Mouse (Mus musculus) neural tube, embryonic 15.5 days (tissue): ENCODE results near the gene Esd. TPM values are rescaled to one million over a fixed set of nuclear protein-coding genes. Genes with fewer than 3 reads are reported as not detected.

ENCODE experiments used
- ATAC-seq: fragments of 200-750 bp; cut with Nextera tagmentation; 2 replicates; pipeline ENCODE4 v1.8.0; 2017; ENCODE audit warnings: mild to moderate bottlenecking, moderate TSS enrichment, moderate library complexity; ENCODE audit not compliant: low FRiP score
- H3K27ac ChIP-seq: fragments of 300-500 bp; sonication (generic); replicated peaks from 2 replicates; pipeline ENCODE4 v1.5.1; 2015; ENCODE audit warnings: mild to moderate bottlenecking, inconsistent platforms
- H3K27me3 ChIP-seq: fragments of 300-500 bp; sonication (generic); replicated peaks from 2 replicates; pipeline ENCODE4 v1.6.1; 2015; ENCODE audit warnings: inconsistent platforms
- H3K36me3 ChIP-seq: fragments of 300-500 bp; sonication (generic); 2 replicates; pipeline ENCODE4 v1.6.1; 2015; ENCODE audit warnings: inconsistent platforms
- H3K4me1 ChIP-seq: fragments of 300-500 bp; sonication (generic); 2 replicates; pipeline ENCODE4 v1.6.1; 2015; ENCODE audit warnings: inconsistent platforms
- H3K4me2 ChIP-seq: fragments of 300-500 bp; sonication (generic); 2 replicates; pipeline ENCODE4 v1.6.1; 2015; ENCODE audit warnings: inconsistent platforms, mild to moderate bottlenecking, moderate library complexity
- H3K4me3 ChIP-seq: fragments of 300-500 bp; sonication (generic); replicated peaks from 2 replicates; pipeline ENCODE4 v1.5.1; 2015; ENCODE audit warnings: mild to moderate bottlenecking, inconsistent platforms
- H3K9ac ChIP-seq: fragments of 300-500 bp; sonication (generic); replicated peaks from 2 replicates; pipeline ENCODE4 v1.6.1; 2015; ENCODE audit warnings: mild to moderate bottlenecking, inconsistent platforms
- H3K9me3 ChIP-seq: fragments of 300-500 bp; sonication (generic); replicated peaks from 2 replicates; pipeline ENCODE4 v1.6.1; 2016; ENCODE audit warnings: inconsistent platforms
- WGBS: fragments of 180-500 bp; shearing (Covaris S2); methylation state at CpG from one replicate; pipeline ENCODE4 v1.1.7; 2015; ENCODE audit warnings: mixed read lengths; 5-methylcytosine and 5-hydroxymethylcytosine counted together
- polyA plus RNA-seq: library from polyadenylated mRNA; unstranded; fragments of >200 nt; fragmentation: Nextera tagmentation; extraction: Ambion mirVana; gene quantifications from 2 replicates; pipeline ENCODE4 v1.2.1, GENCODE M21; 2015

The Esd gene
- polyA plus RNA-seq, 1 experiment from 2014 or later = 226 TPM

GRCm38 (mm10) chr14:74735471-74735870 is 3.4 kb downstream of the Esd start:
- no peak for ATAC-seq
- Histone ChIP-seq H3K9me3 (no peaks in the 10 kb centered on the region), H3K27ac (no peak overlapping the region), H3K36me3 (peaks cover 24% of the 10 kb centered on the region), H3K9ac (no peak overlapping the region), H3K4me3 (no peak overlapping the region), H3K4me1 (peaks cover 9% of the 10 kb centered on the region), H3K27me3 (no peaks in the 10 kb centered on the region), H3K4me2 (no peak overlapping the region)
- 91% methylated on average over 6 of the region's 6 CpGs for WGBS

GRCm38 (mm10) chr14:74736850-74737249 is 4.8 kb downstream of the Esd start:
- no peak for ATAC-seq

DNA sequence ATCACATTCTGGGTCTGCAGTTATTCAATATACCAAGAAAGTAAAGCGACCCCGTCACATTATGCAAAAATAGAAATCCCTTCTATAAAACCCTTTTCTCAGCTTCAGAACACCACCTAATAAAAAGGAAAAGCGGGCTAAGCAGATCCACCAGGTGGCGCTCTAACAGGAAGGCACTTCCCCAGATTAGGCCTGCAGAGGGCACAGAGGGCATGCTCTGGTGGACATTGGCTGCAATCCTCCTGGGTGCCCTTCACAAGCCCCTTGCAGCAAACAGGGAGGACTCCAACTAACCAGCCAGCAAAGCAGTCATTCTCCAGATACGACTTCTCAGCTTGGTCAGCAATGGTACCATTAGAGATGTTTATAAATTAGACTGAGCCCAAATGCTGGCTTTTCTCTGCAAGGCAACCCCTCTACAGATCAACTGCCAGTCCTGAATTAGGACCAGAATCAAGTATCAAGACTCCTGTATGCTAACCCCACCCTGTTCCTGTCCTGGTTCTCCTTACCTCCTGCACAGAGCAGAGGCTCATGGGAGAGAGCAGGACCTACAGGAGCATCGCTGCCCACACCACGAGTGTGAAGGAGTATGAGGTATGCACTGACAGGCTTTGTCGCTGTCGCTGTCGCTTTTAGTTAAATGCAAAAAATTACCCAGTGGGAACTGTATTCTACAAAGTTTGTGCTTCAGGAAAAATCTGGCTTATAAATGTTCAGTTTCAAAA is 32.3 kb downstream of the Esd start:
- Histone ChIP-seq H3K36me3 (peaks cover 10% of the 10 kb centered on the region), H3K4me1 (no peaks in the 10 kb centered on the region), H3K9me3 (no peaks in the 10 kb centered on the region), H3K27me3 (no peaks in the 10 kb centered on the region), H3K4me3 (no peak overlapping the region), H3K9ac (no peak overlapping the region), H3K4me2 (no peak overlapping the region), H3K27ac (no peak overlapping the region)
- no peak for ATAC-seq
- WGBS = 60% methylated on average over 10 of the region's 10 CpGs

More at GRCm38 (mm10) chr14:74736850-74737249, 4.8 kb downstream of the Esd start:
- no peak overlapping the region for H3K4me2 ChIP-seq
- H3K9ac ChIP-seq = no peak overlapping the region
- no peaks in the 10 kb centered on the region for H3K9me3 ChIP-seq
- H3K4me1 ChIP-seq = peaks cover 9% of the 10 kb centered on the region
- H3K27ac ChIP-seq = no peak overlapping the region
- H3K36me3 ChIP-seq = peaks cover 37% of the 10 kb centered on the region
- H3K27me3 ChIP-seq = no peaks in the 10 kb centered on the region
- 97% methylated on average over 6 of the region's 6 CpGs for WGBS
- H3K4me3 ChIP-seq = no peak overlapping the region

GRCm38 (mm10) chr14:74767892-74768291 is 35.8 kb downstream of the Esd start:
- H3K27me3 ChIP-seq = no peaks in the 10 kb centered on the region
- no peak overlapping the region for H3K4me3 ChIP-seq
- no peak for ATAC-seq
- H3K4me1 ChIP-seq = no peaks in the 10 kb centered on the region
- peaks cover 32% of the 10 kb centered on the region for H3K36me3 ChIP-seq
- no peak overlapping the region for H3K27ac ChIP-seq
- H3K4me2 ChIP-seq = no peak overlapping the region
- no peak overlapping the region for H3K9ac ChIP-seq
- WGBS = 43% methylated on average over 1 of the region's 1 CpGs
- no peaks in the 10 kb centered on the region for H3K9me3 ChIP-seq

- WGBS = 71% methylated on average over 10 of the region's 10 CpGs
- H3K27ac ChIP-seq = no peak overlapping the region
- H3K9me3 ChIP-seq = no peaks in the 10 kb centered on the region
- no peak overlapping the region for H3K4me2 ChIP-seq
- no peak for ATAC-seq
- H3K36me3 ChIP-seq = peaks cover 27% of the 10 kb centered on the region
- no peaks in the 10 kb centered on the region for H3K27me3 ChIP-seq
- no peak overlapping the region for H3K9ac ChIP-seq
- H3K4me3 ChIP-seq = no peak overlapping the region
- no peaks in the 10 kb centered on the region for H3K4me1 ChIP-seq
Observed at GRCm38 (mm10) chr14:74774046-74774619, 42.0 kb downstream of the Esd start.

DNA sequence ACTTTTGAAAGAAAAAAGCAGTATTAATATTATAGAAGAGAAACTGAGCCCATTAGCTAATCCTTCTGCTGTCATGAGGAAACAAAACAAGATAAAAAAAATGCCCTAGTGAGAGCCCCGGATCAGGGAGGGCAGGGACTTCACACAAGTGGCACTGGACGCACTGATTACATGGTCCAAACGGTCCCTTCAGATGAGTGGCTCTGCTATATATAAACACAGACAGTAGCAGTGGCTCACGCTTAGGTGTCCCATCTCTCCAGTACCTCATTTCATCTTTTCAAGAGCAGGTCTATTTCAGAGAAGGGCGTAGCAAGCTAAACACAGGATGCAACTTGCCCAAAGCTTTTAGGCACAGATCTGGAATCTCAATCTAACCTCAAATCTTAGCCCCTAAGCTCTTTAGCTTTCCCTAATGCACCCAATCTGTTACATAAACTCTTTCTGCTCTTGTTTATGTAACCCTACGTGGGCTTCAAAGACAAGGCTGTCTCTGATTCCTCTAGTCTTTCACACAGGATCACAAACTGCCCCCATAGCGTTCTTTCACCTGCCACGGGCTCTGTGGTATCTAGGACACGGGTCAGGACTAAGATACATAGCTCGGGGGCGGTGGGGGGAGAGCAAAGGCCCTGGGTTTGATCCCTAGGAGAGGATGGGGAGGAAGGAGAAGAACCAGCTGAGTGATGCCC is 52.3 kb downstream of the Esd start:
- ATAC-seq = no peak
- 94% methylated on average over 11 of the region's 11 CpGs for WGBS

GRCm38 (mm10) chr14:74787717-74788116 is 55.6 kb downstream of the Esd start:
- ATAC-seq = no peak
- H3K36me3 ChIP-seq = peaks cover 29% of the 10 kb centered on the region
- no peaks in the 10 kb centered on the region for H3K27me3 ChIP-seq
- H3K9me3 ChIP-seq = no peaks in the 10 kb centered on the region
- H3K4me3 ChIP-seq = no peak overlapping the region
- H3K9ac ChIP-seq = no peak overlapping the region
- peaks cover 16% of the 10 kb centered on the region for H3K4me1 ChIP-seq
- H3K4me2 ChIP-seq = no peak overlapping the region
- H3K27ac ChIP-seq = no peak overlapping the region
- 83% methylated on average over 3 of the region's 3 CpGs for WGBS

More for the DNA sequence above, 52.3 kb downstream of the Esd start:
- Histone ChIP-seq H3K4me1 (peaks cover under 1% of the 10 kb centered on the region), H3K27me3 (no peaks in the 10 kb centered on the region), H3K27ac (no peak overlapping the region), H3K4me2 (no peak overlapping the region), H3K9ac (no peak overlapping the region), H3K9me3 (no peaks in the 10 kb centered on the region), H3K4me3 (no peak overlapping the region), H3K36me3 (peaks cover 27% of the 10 kb centered on the region)

DNA sequence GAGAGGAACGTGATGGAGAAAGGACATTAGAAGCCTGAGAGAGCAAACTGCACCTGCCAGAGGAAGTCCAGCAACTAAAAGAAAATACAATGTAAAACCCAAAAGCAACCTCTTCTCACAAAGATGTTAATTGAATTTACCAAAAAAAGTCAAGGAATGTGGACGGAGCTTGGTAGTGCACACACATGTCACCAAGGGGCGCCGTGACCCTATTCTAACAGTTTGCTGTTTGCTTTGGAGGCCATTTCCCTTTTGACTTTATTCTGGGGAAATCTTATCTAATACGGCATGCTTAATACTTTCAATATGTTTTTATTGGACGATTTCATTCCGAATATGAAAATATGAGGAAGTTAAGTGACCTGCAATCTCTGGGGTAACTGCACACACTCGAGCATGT is 56.7 kb downstream of the Esd start:
- peaks cover 16% of the 10 kb centered on the region for H3K4me1 ChIP-seq

DNA sequence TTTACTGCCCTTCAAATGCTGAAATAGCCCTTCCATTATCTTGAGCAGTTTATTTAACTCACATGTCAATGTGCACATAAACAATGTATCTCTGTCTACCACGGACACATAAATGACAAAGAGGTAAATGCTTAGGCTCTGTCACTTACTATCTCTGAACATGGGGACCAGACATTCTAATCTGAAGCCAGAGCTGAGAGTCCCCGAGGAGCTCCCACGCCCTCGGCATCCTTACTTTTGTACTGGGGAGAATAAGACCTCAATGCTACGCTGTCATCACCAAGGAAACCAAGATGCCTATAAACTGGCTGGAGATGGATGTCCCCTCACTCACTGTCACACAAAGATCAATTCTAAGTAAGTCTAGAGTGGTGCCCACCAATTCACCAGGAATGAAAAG is 58.4 kb downstream of the Esd start:
- H3K4me2 ChIP-seq = no peak overlapping the region
- no peak overlapping the region for H3K4me3 ChIP-seq
- H3K9ac ChIP-seq = no peak overlapping the region
- H3K4me1 ChIP-seq = peaks cover 16% of the 10 kb centered on the region
- no peak overlapping the region for H3K27ac ChIP-seq
- ATAC-seq = no peak
- no peaks in the 10 kb centered on the region for H3K9me3 ChIP-seq
- WGBS = 24% methylated on average over 5 of the region's 5 CpGs
- peaks cover 14% of the 10 kb centered on the region for H3K36me3 ChIP-seq
- H3K27me3 ChIP-seq = no peaks in the 10 kb centered on the region

More for the DNA sequence above, 56.7 kb downstream of the Esd start:
- Histone ChIP-seq H3K36me3 (peaks cover 28% of the 10 kb centered on the region), H3K9ac (no peak overlapping the region), H3K27ac (no peak overlapping the region), H3K9me3 (no peaks in the 10 kb centered on the region), H3K4me2 (no peak overlapping the region), H3K27me3 (no peaks in the 10 kb centered on the region), H3K4me3 (no peak overlapping the region)
- 86% methylated on average over 8 of the region's 8 CpGs for WGBS
- ATAC-seq = no peak

DNA sequence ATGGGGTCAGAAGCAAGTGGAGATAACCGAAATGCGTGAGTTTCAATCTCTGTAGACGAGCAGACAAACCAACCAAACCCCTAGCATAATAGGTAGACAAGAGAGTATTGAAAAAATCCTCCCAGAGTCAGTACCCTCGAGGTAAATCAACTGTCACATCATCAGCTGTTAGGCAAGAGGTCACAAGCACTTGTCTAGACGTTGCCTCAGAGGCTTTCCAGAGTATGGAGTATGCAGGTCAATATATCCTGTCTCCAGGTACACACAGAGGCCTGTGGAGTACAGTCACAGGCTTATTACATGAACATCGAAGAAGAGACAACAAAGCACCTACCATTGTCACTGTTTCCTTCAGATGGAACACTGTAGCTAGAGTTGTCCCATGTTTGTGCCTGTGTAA is 60.7 kb downstream of the Esd start:
- Histone ChIP-seq H3K27me3 (no peaks in the 10 kb centered on the region), H3K4me1 (peaks cover 22% of the 10 kb centered on the region), H3K9me3 (no peaks in the 10 kb centered on the region), H3K4me2 (no peak overlapping the region), H3K36me3 (0 out of 2 replicates have a peak, but pooled peaks cover 7% of the 10 kb centered on the region), H3K4me3 (no peak overlapping the region), H3K9ac (no peak overlapping the region), H3K27ac (no peak overlapping the region)
- no peak for ATAC-seq
- 76% methylated on average over 6 of the region's 6 CpGs for WGBS

DNA sequence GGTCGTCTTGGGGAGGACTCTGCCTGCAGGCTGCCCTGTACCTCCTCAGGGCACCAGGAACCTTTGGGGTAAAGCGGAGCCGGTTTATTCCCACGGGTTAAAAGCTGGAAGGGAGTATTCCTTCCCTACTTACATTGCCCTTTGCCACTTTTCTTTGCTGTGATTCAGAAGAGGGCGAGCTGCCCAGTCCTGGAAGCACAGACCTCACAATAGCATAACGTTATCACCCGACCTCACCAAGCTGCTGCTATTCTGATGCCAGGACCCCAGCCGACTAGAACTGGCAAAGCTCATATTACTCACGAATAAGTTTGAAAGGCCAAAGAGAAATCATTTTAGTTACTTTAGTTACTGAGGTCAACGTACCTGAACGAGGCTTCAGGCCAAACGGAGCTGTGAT is 62.8 kb downstream of the Esd start:
- no peak overlapping the region for H3K4me2 ChIP-seq
- no peak overlapping the region for H3K4me3 ChIP-seq
- no peak overlapping the region for H3K9ac ChIP-seq
- ATAC-seq = no peak
- H3K27ac ChIP-seq = no peak overlapping the region
- peaks cover 33% of the 10 kb centered on the region for H3K4me1 ChIP-seq
- WGBS = 73% methylated on average over 12 of the region's 12 CpGs
- H3K36me3 ChIP-seq = 0 out of 2 replicates have a peak, but pooled peaks cover 7% of the 10 kb centered on the region
- H3K9me3 ChIP-seq = no peaks in the 10 kb centered on the region
- no peaks in the 10 kb centered on the region for H3K27me3 ChIP-seq
